Mouse (Mus musculus) ES-Bruce4 (cell line): ENCODE measurements around the gene Egln1.

Source experiments
- CTCF ChIP-seq: IDR thresholded peaks from one replicate; pipeline ENCODE4 v1.8.1; 2011; ENCODE audit warnings: low read depth, low read length
- POLR2A ChIP-seq: IDR thresholded peaks from one replicate; pipeline ENCODE4 v1.8.1; 2011; ENCODE audit warnings: low read length; ENCODE audit not compliant: insufficient read depth

DNA sequence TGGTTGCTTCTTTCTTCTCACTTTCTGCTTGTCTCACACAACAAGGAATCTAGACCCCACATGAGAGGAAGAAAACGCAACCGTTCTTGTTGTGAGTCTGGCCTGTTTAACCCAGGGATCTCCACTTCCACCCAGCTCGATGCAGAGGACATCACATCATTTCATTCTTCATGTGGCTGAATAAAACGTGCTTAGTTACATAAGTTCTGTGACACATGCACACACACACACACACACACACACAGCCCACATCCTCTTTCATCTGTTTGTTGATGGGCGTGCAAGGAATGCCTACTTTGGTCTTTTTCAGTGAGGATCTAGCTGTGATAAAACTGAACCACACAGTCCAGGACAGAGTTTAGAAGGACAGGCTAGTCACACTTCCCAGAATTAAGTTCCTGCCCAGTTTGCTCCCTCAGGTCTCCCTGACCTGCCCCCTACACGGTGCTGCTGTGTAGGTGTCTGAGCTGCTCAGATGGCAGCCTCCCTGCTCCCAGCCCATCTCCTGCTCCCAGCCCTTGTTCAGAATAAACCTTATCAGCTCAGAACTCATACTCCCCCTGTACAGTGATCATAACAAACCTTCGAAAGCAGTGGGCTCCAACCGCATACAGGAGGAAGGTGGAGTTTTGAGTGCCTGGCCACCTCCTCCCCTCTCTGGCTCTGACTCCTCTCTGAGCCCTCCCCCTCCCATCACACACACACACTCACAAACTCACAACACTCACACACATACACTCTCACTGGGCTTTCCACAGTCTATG, 10.5 kb upstream of the Egln1 start:
- TF ChIP-seq CTCF (no peak), POLR2A (no peak)
